Mouse (Mus musculus): Measurements from ENCODE around the gene Mff.

Mff gene

DNA sequence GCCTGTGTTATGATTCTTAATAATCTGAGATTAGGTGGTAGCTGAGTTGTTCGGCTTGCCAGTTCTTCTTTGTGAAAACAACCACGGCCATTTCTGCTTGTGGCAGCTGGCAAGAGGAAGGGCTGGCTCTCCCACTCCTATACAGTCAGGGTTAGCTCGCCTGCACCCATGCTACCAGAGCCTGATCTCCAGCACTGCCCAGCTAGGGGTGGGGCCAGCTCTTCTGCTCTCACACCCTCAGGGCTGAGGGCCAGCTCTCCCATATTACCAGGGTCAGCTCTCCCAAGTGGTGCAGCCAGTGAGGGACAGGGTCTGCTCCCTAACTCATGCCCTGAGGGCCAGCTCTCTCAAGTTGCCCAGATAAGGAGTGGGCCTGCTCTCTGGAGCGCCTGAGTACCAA is 47.7 kb downstream of the Mff start:
- DNase-seq (ENCODE audit: low spot score) = no peak

DNA sequence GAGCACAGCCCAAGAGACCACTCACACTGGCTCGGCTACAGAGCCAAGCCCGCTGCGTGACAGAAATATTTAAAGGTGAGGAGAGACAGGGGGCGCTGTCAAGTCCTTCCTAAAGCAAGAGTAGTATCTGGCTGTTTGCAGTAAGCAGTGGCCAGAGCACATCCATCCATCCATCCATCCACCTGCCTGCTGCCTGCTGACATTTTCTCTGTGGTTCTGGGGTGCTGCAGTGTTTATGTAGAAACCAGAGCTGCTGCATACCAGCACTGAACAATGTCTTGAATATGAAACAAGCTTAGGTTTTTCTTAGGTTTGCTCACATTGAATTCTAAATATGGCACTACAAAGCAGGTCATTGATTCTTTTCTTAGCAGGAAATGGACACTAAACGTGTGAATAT is 48.5 kb downstream of the Mff start:
- DNase-seq (ENCODE audit: low spot score) = no peak

DNA sequence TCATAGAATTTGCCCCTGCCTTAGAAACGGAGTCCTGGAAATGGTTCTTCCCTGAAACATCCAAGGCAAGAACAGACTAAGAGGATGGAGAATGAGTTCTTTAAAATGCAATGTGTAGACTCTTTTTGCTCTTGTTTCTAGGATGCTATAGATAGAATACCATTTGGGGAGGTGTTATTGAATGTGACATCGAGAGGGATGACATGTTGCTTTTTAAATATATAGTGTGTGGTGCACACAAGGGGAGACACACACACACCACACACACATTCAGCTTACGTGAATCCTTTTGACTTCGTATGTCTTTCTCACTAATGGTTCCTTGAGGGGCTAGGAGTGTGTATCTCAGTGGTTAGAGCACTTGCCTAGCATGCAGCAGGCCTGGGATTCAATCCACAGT is 50.6 kb downstream of the Mff start:
- no peak for DNase-seq (ENCODE audit: low spot score)

DNA sequence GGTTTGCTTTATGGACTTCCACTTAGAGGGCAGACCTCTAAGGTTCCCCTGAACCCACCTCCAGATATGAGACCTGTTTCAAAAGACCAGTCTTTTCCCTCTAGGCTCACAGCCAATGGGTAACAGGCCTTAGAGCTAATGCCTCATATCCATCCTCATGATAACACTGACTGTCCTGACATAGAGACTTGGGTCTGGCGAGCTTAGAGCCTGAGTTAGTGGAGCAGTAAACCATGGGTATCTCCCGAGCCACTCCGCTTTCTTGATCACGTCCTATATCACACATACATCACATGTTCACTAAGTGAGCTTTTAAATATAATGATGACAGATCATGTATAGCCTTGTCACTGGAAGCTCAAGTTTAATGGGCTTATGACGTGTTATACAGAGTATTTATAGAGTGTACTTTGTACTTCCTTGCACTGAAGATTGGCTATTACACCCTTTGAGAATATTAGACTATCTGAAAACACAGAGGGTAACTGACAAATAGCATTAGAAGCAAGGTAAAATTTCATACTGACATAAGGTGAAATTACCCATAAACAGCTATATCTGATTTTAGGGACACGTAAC is 54.8 kb downstream of the Mff start:
- no peak for DNase-seq (ENCODE audit: low spot score)

DNA sequence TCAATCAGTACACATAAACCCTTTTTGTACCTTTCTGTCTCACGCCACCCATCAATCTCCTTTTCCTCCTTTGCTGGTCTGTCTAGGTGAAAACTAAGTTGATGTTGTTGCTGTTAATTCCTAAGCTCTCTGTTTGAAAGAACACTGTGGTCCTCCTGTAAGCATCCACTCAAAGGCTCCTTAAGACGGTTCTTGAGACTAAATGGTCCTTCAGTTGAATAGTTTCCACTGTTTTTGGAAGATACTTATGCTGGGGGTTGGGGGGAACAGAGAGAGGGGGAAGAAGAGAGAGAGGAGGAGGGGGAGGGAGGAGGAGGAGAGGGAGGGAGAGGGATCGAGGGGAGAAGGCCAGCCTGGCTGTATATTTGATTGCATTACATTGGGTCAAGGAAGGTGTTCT is 58.9 kb downstream of the Mff start:
- DNase-seq (ENCODE audit: low spot score) = no peak

DNA sequence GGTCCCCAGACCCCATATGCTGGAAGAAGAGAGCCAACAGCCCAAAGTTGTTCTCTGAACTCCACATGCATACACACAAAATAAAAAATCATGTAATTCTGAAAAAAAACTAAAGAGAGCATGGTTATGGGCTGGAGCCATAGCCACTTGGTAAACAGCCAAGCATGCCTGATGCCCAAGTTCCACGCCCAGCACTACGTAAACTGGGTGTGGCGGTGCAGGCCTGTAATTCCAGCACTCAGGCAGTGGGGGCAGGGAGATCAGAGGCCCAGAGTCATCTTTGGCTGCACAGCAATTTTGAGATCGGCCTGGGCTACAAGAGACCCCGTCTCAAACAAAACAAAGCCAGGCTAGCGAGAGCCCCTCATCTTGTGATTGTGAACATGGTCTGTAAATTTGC is 60.9 kb downstream of the Mff start:
- DNase-seq (ENCODE audit: low spot score) = no peak

DNA sequence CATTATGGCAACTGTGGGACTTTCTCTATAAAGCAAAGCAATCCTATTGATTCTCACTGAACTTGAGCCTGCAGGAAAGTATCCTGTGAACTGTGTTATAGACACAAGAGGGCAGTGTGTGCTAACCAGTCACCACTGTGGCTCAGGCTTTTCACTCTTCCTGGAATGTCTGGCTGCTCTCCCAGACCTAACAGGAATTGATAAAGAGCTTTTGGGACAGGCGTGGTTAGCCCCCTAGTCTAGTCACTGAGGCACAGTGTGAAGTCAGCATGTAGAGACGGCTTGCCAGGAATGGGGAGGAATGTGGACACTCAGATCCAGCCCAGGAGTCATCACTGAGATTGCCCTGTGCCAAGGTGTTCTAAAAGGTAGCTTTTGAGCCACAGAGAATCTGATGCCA is 62.7 kb downstream of the Mff start:
- peak; percentile 16 for DNase-seq (ENCODE audit: low spot score)

DNA sequence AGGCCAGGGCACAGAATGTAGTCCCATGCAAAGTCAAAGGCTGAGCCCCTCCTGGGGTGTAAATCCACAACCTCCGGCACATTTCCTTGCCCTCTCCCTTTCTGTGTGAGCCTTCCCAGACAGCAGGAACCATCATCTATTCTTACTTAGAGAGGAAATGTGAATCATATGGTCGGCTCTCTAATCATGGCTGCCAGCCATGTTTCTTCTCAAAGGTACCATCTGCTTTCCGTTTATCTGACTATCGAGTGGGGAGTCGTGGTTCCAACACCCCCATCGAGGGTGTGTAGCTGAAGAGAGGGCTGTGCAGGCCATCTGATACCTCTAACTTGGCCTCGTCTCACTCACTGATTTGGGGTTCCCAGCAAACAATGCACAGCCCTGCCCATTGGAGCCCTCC is 63.4 kb downstream of the Mff start:
- DNase-seq (ENCODE audit: low spot score) = no peak

DNA sequence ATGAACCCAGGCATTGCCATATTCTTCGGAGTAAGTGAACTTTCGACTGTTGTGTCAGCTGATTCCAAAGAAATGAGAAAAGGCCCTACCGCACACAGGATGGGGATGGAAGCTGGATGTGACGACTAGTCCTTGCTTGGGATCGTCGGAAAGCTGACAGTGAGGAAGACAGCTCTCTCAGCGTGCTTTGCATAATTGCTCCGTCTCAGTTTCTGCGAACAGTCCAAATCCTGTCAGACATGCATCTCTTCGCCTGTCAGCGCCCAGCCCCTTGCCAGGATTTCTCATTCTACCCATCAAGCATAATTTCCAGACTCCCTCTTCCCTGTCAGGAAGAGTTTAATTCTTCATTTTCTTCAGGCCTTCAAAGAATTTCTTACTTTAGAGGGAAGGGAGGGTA is 66.4 kb downstream of the Mff start:
- no peak for DNase-seq (ENCODE audit: low spot score)

DNA sequence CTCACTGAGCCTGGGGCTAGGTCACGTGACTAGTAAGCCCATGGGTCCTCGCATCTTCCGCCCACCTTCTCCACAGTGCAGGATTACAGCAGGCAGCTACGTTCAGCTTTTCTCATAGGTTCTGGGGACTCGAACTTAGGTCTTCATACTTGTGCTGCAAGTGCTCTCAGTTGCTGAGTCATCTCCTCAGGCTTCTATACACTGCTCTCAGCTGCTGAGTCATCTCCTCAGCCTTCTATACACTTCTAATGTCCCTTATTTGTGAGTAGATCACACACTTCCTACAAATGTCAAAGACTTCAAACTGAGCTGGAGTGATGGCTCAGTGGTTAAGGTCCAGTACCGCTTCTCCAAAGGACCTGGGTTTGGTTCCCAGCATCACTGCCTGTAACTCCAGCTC is 67.5 kb downstream of the Mff start:
- no peak for DNase-seq (ENCODE audit: low spot score)

DNA sequence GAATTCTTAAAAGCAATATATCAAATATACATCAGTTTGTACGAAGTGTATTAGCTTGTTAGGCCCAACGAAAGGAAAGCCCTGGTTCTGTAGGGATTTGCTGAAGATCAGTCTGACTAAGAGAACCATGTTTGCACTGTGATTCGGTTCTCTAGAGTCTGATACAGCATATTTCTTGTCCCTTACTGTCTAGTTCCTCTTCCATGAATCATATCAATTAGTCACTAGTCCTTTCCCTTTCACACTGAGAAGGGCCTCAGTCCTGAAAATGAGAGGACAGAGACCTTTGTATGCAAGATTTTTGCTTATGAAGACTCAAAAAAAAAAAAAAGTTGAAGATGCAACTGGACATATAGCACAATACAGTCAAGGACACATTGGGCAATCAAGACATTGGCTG is 68.4 kb downstream of the Mff start:
- DNase-seq (ENCODE audit: low spot score) = no peak

DNA sequence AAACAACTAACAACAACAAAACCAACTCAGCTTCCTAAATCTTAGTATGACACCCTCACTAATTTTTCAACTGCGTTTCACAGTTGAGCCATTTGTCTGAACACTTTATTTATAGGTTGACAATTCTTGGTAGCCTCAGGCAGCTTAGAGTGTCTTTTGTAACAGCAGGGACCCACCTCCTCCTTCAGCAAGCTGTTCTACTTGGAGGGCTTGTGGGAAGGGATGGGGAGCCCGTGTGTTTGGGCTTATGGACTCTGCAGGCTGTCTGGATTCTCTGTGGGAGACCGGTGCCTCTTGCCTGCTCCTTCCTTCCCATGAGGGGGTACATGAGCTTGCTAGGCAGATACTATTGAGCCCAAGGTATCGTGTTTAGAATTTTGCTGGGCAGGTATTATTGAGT is 69.3 kb downstream of the Mff start:
- DNase-seq (ENCODE audit: low spot score) = no peak

DNA sequence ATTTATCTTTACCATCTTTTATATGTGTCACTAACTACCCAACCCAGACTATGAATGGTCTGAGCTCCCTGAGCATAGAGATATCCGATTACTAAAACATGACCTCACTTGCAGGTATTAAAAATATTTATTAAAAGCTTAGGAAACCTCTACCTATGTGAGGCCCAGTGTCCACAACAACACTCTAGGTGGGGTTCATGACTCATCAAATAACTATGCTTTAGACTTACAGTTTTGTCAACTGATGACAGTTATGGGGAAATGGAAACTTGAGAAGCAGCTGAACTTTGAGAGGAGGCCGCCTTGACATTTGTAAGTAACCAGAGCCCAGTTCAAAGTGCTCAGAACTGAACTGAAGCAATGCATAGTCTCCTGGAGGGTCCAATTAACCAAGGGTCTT is 70.5 kb downstream of the Mff start:
- DNase-seq (ENCODE audit: low spot score) = no peak

DNA sequence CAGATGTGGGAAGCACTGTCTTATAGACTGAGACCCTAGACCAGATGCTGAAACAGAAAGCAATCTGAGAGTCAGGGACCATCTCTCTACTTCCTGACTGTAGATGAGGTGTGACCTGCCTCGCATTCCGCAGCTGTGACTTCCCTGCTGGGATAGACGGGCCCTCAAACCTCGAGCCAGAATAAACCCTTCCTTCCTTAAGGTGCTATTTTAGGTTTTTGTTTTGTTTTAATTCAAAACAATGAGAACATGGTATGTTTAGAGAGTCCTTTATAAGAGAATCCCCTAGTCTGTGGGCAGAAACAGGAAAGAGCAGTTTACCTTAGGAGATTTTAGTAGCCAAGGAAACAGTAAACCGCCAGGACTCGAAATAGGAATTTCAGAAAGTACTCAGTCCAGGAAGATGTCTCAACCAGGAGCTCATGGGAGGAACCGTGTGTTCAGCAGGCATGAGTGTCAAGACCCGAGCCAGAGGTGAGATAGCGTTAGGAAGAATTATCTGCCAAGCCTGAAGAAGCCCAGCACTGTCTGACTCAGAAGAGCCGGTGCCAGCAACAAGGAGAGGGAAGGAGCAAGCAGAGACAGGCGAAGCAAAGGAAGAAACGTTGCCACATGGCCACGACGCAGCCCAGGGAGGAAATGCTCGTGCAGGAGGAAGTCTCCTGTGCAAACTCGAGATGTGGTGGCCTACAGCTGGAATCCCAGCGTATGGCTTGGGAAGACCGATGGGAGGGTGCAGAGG is 71.2 kb downstream of the Mff start:
- DNase-seq (ENCODE audit: low spot score) = no peak

DNA sequence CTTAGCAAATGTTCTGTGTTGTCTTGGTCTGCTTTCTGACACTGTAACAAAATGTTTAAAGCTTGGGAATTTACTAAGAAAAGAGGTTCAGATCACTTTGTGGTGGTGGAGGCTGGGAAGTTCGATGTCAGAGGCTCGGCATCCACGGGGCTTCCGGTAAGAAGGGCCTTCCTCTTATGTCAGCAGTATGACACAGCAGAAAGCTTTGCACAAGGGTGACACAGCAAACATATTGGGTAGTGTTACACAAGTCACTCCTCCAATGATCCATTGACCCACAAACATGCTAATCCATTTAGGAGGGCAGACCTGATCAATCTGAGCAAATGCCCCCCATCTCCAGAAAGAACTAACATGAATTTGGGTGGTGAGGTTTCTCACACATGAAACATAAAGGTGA is 72.4 kb downstream of the Mff start:
- no peak for DNase-seq (ENCODE audit: low spot score)

DNA sequence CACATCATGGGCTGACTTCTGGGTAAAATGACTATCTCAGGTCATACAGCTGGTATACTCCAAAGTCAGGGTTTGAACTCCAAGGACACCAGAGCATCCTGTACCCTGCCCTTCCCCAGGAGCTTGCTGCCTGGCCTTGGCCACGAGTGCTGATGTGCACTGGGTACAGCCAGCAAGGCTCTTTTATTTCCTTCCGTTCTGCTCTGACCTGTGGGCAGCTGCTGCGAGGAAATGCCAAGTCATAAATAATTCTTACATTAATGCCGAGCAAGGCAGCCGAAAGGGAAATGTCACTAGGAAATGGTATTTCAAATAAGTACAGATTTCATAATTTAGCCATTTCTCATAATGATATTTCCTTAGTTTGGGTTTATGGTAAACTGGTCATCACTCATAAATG is 73.6 kb downstream of the Mff start:
- no peak for DNase-seq (ENCODE audit: low spot score)

DNA sequence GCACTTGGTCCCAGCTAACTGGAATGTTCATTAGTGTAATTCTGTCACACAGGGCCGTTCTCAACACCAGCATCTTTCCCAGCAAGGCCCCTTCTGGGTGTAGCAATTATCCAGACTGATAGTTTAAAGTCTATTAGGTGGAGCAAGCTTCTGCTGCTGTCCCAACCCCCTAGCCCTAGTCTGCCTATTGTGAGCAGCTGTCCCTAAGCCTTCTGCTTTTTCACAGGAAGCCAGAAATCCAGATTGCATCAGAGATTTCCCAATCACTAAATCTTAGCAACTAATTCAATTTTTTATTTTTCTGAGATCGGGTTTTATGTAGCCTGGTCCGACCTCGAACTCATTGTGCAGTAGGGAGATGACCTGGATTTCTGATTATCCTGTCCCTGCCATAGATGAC is 74.2 kb downstream of the Mff start:
- DNase-seq (ENCODE audit: low spot score) = no peak

DNA sequence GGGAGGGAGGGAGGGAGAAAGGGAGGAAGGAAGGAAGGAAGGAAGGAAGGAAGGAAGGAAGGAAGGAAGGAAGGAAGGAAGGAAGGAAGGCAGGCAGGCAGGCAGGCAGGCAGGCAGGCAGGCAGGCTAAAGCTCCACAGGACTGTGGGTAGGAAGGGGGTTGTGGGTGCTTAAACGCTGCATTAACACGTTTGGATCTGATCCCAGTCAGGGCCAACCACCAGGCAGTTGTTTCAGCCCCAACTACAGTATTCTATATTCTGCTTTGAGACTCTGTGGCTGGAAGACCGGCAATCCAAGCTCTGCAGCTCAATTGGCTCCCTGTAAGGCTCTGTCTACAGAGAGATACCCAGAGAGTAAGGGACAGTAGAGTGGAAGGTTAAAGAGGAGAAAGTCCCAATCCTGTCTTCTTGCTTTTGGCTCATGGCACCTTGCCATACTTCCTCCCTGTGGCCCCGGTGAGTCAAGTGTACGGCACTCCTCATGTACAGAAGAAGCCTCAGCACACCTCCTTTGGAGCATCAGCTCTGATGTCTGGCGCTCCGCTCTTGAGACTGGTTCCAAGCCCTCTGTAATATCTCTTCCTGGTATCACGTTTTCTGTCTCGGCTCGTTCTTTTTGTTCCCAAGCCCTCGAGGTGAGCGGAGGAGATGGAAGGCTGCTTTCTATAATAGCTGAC is 76.6 kb downstream of the Mff start:
- no peak for DNase-seq (ENCODE audit: low spot score)

Measured in T-cell, adult 2 months (primary cell).